ENCODE assay signal across 27 mouse cellular contexts in genomic region chr6:88152979-88153378, GRCm38 (mm10). TPM values are rescaled to one million over a fixed set of nuclear protein-coding genes. Genes with fewer than 3 reads are reported as not detected.
DNase-seq lines count a peak whose midpoint lies in the region; ATAC-seq and TF ChIP-seq lines count a peak whose summit lies in the region.
"Had no signal": no experiment of that assay in that cellular context is flagged by ENCODE, and none has a peak within 500 bp of the region (broad histone marks: within the 10 kb centered on the region; RNA-seq: fewer than 3 reads in every experiment).

No protein-coding gene starts in this region.

- H3K9ac ChIP-seq in heart, embryonic 13.5 days = no peak overlapping the region
- H3K9ac ChIP-seq: embryonic facial prominence, embryonic 12.5 days; hindbrain, embryonic 12.5 days; intestine, embryonic 15.5 days; liver, embryonic 13.5 days; lung, embryonic 14.5 days; midbrain, embryonic 13.5 days had no signal

- no peaks in the 10 kb centered on the region for H3K9me3 ChIP-seq in heart, embryonic 13.5 days
- H3K9me3 ChIP-seq: embryonic facial prominence, embryonic 12.5 days; G1E; hindbrain, embryonic 12.5 days; intestine, embryonic 15.5 days; liver, embryonic 13.5 days; midbrain, embryonic 13.5 days had no signal

- H3K36me3 ChIP-seq in heart, embryonic 13.5 days = no peaks in the 10 kb centered on the region
- H3K36me3 ChIP-seq: embryonic facial prominence, embryonic 12.5 days; hindbrain, embryonic 12.5 days; intestine, embryonic 15.5 days; liver, embryonic 13.5 days; midbrain, embryonic 13.5 days had no signal

- no peak for ATAC-seq in heart, embryonic 13.5 days (ENCODE audit: extremely low read depth, insufficient number of reproducible peaks, low FRiP score, low TSS enrichment)
- no peak for ATAC-seq in CD4-positive, CD25-positive, alpha-beta regulatory T cell, adult 4 months
- ATAC-seq: forebrain, embryonic 16.5 days; hindbrain, postnatal 0 days; intestine, embryonic 15.5 days; midbrain, embryonic 13.5 days had no signal

- H3K4me1 ChIP-seq in heart, embryonic 13.5 days = peaks cover 1% of the 10 kb centered on the region; the same call in 1 of the 2 replicates
- H3K4me1 ChIP-seq in lung, adult 2 months (ENCODE audit: control insufficient read depth, insufficient read depth, low read length) = peaks cover 9% of the 10 kb centered on the region
- H3K4me1 ChIP-seq: embryonic facial prominence, embryonic 12.5 days; hindbrain, embryonic 12.5 days; intestine, embryonic 15.5 days; midbrain, embryonic 13.5 days had no signal

- H3K27me3 ChIP-seq in heart, embryonic 13.5 days (replicated peaks) = peaks cover 19% of the 10 kb centered on the region; the same call in 1 of the 2 replicates
- H3K27me3 ChIP-seq: embryonic facial prominence, embryonic 12.5 days; hindbrain, embryonic 12.5 days; intestine, embryonic 15.5 days; midbrain, embryonic 13.5 days had no signal

- H3K4me3 ChIP-seq in heart, embryonic 13.5 days = no peak overlapping the region
- H3K4me3 ChIP-seq in lung, adult 2 months (replicated peaks; ENCODE audit: extremely low read depth, low read depth, low read length) = peak overlapping the region; percentile 41
- H3K4me3 ChIP-seq: embryonic facial prominence, embryonic 12.5 days; hindbrain, embryonic 12.5 days; intestine, embryonic 15.5 days; liver, embryonic 13.5 days; midbrain, embryonic 13.5 days had no signal

- H3K27ac ChIP-seq in heart, embryonic 13.5 days (replicated peaks) = 0 out of 2 replicates have a peak overlapping the region, but pooled peaks have one; percentile 53
- H3K27ac ChIP-seq: embryonic facial prominence, embryonic 12.5 days; hindbrain, embryonic 12.5 days; hindbrain, postnatal 0 days; intestine, embryonic 15.5 days; liver, embryonic 13.5 days; midbrain, embryonic 13.5 days had no signal

- DNase-seq in heart, adult 8-10 months (ENCODE audit: low spot score) = no peak
- no peak for DNase-seq in lung, adult 2 months
- DNase-seq in lung, postnatal 10 days = no peak
- DNase-seq in ES-CJ7 (ENCODE audit: low read depth, low spot score) = peak; percentile 78
- peak; percentile 27 for DNase-seq in lung, postnatal 14 days
- DNase-seq: adrenal gland, postnatal 14 days; cerebellum, adult 11 months; cerebellum, adult 9-10 months; cerebellum, postnatal 36 days; gastrocnemius, adult 2 months; gastrocnemius, postnatal 36 days; heart, postnatal 14 days; kidney, adult 8-10 months; kidney, postnatal 4 days; liver, embryonic 13.5 days; lung, embryonic 14.5 days; thymus, adult 2 months; thymus, postnatal 4 days had no signal

- TF ChIP-seq CTCF in lung, adult 2 months (IDR thresholded peaks at IDR 0.05; ENCODE audit: insufficient read depth, low read length) = no peak

- no peak overlapping the region for H3K4me2 ChIP-seq in heart, embryonic 13.5 days
- H3K4me2 ChIP-seq: embryonic facial prominence, embryonic 12.5 days; hindbrain, embryonic 12.5 days; intestine, embryonic 15.5 days; midbrain, embryonic 13.5 days had no signal

- peak; percentile 47; the same call in 1 of the 2 replicates for TF ChIP-seq POLR2A in lung, adult 2 months (IDR thresholded peaks at IDR 0.05; ENCODE audit: borderline replicate concordance, extremely low read depth, low read depth, low read length)

- WGBS in heart, embryonic 13.5 days = 66% methylated on average over 6 of the region's 6 CpGs
- WGBS in lung, adult 2 months = 57% methylated on average over 6 of the region's 6 CpGs

RNA-seq across cellular contexts. Expression of gene Gata2, which starts 40.7 kb away (rescaled TPM):
- polyA plus RNA-seq in heart, embryonic 13.5 days (2015; fragmentation: Nextera tagmentation; extraction: Ambion mirVana) = 14.3 and 17.6 TPM in 2 replicates
- total RNA-seq in heart, adult 8-10 months (2022) = 10 to 100 TPM; 13.5 to 20.0 (median 17.4) TPM
- 184 and 333 TPM in 2 replicates for polyA plus RNA-seq in lung, adult 2 months (2012; rRNA removed)
- under 1 TPM in 1 of 2 experiments, not detected in 1; 0.09 TPM for polyA plus RNA-seq in CD4-positive, CD25-positive, alpha-beta regulatory T cell, adult 4 months (2017; shearing (Covaris generic))

Comparison
In these comparisons a context has a peak if more than half of its experiments do, and no peak if none do; other contexts are left out.
1. DNase-seq: peak in ES-CJ7 (single experiment) and lung, postnatal 14 days (single experiment); none in heart, adult 8-10 months (single experiment), lung, adult 2 months (single experiment) and lung, postnatal 10 days (single experiment).
2. RNA of gene Gata2, which starts 40.7 kb away (polyA plus RNA-seq): 184 to 333 TPM in lung, adult 2 months and 14.3 to 17.6 TPM in heart, embryonic 13.5 days; 0.09 TPM in CD4-positive, CD25-positive, alpha-beta regulatory T cell, adult 4 months; every median in the first group is over 10 times any median in the second.